Mouse (Mus musculus) midbrain, postnatal 0 days (tissue): ENCODE results near the gene Phactr2. TPM values are rescaled to one million over a fixed set of nuclear protein-coding genes. Genes with fewer than 3 reads are reported as not detected.

Source experiments
- ATAC-seq: fragments of 200-750 bp; cut with Nextera tagmentation; 2 replicates; pipeline ENCODE4 v1.8.0; 2017; ENCODE audit warnings: moderate number of reproducible peaks, mild to moderate bottlenecking, moderate TSS enrichment, moderate library complexity; ENCODE audit not compliant: low FRiP score
- DNase-seq: peaks from one replicate; pipeline ENCODE4 v3.0.0-alpha.2; 2015; ENCODE audit warnings: low spot score
- H3K27ac ChIP-seq: fragments of 300-500 bp; sonication (generic); 2 replicates; pipeline ENCODE4 v1.5.1; 2014; ENCODE audit warnings: low read depth, mild to moderate bottlenecking, low read length, mixed read lengths
- H3K27me3 ChIP-seq: fragments of 300-500 bp; sonication (generic); 2 replicates; pipeline ENCODE4 v1.6.1; 2014; ENCODE audit warnings: low read length, control low read depth, mixed read lengths; ENCODE audit not compliant: insufficient read depth
- H3K36me3 ChIP-seq: fragments of 300-500 bp; sonication (generic); 2 replicates; pipeline ENCODE4 v1.6.1; 2014; ENCODE audit warnings: low read length, control low read depth, mixed read lengths; ENCODE audit not compliant: insufficient read depth
- H3K4me1 ChIP-seq: fragments of 300-500 bp; sonication (generic); 2 replicates; pipeline ENCODE4 v1.6.1; 2014; ENCODE audit warnings: mild to moderate bottlenecking, control low read depth, antibody characterized with exemption, low read length, mixed read lengths; ENCODE audit not compliant: insufficient read depth
- H3K4me2 ChIP-seq: fragments of 300-500 bp; sonication (generic); 2 replicates; pipeline ENCODE4 v1.6.1; 2014; ENCODE audit warnings: low read depth, mild to moderate bottlenecking, low read length, mixed read lengths; ENCODE audit not compliant: poor library complexity, severe bottlenecking
- H3K4me3 ChIP-seq: fragments of 300-500 bp; sonication (generic); 2 replicates; pipeline ENCODE4 v1.5.1; 2014; ENCODE audit warnings: low read depth, mild to moderate bottlenecking, low read length, moderate library complexity
- H3K9ac ChIP-seq: fragments of 300-500 bp; sonication (generic); replicated peaks from 2 replicates; pipeline ENCODE4 v1.6.1; 2014; ENCODE audit warnings: mild to moderate bottlenecking, low read length, moderate library complexity, mixed read lengths; ENCODE audit not compliant: poor library complexity, severe bottlenecking
- H3K9me3 ChIP-seq: fragments of 300-500 bp; sonication (generic); 2 replicates; pipeline ENCODE4 v1.6.1; 2016; ENCODE audit warnings: low read length, control low read depth
- CTCF ChIP-seq: IDR thresholded peaks from 2 replicates; pipeline ENCODE4 v1.5.1; 2016; ENCODE audit warnings: antibody characterized with exemption, mild to moderate bottlenecking
- WGBS: fragments of 180-500 bp; shearing (Covaris S2); extraction: QIAGEN DNeasy Blood & Tissue Kit; methylation state at CpG from one replicate; pipeline ENCODE4 v1.1.7; 2014; 5-methylcytosine and 5-hydroxymethylcytosine counted together
- polyA plus RNA-seq: library from polyadenylated mRNA; unstranded; fragments of >200 nt; fragmentation: Nextera tagmentation; extraction: Ambion mirVana; gene quantifications from 2 replicates; pipeline ENCODE4 v1.2.1, GENCODE M21; 2015
- total RNA-seq: library from RNA; depleted of rRNA; stranded (reverse); fragments of >200 nt; gene quantifications from 2 replicates; pipeline ENCODE4 v1.2.3, GENCODE M21; 2014

The Phactr2 gene
- total and polyA plus RNA-seq, 2 experiments from 2014 or later: 8.4 to 9.0 TPM

DNA sequence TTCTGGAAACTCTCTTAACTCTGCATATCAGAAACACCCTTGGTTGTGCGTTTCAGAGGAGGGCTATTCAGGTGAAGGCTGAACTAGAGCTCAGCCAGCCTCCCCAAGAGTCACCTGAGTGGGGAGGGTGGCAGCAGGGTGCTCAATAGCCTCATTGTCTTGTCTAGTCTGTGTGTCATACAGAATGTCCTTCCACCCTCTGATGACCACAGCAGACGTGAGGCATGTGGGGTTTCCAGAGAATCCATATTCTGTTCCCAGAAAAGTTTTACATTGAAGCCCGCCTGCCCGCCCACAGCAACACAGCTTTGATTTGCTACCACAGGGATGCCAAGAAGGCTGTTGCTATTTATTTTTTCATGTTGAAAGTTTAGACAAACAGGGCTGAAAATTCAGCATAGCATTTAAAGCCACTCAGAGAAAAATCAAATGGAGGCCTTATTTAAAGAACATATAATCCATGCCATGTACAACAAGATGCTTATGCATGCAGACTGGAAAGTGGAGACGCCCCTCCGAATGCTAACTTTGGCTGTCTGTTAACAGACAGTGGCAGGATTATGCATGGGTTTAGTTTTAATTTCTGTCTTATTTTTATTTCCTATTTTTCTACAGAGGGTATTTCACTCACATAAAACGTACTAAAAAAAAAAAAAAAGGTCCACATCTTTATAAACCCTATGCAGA, 248.7 kb downstream of the Phactr2 start:
- DNase-seq (no peak), ATAC-seq (no peak)
- WGBS: 86% methylated on average over 7 of the region's 7 CpGs
- Histone ChIP-seq H3K4me1 (no peaks in the 10 kb centered on the region), H3K27ac (no peak overlapping the region), H3K9me3 (no peaks in the 10 kb centered on the region), H3K4me3 (no peak overlapping the region), H3K36me3 (no peaks in the 10 kb centered on the region), H3K27me3 (no peaks in the 10 kb centered on the region), H3K9ac (no peak overlapping the region), H3K4me2 (no peak overlapping the region)
- no peak for TF ChIP-seq CTCF

GRCm38 (mm10) chr10:13222135-13222534, 252.1 kb downstream of the Phactr2 start:
- Histone ChIP-seq H3K9me3 (no peaks in the 10 kb centered on the region), H3K27me3 (no peaks in the 10 kb centered on the region), H3K4me2 (no peak overlapping the region), H3K4me1 (no peaks in the 10 kb centered on the region), H3K36me3 (no peaks in the 10 kb centered on the region), H3K9ac (no peak overlapping the region), H3K4me3 (no peak overlapping the region), H3K27ac (no peak overlapping the region)
- ATAC-seq: no peak
- no peak for DNase-seq
- 89% methylated on average over 3 of the region's 3 CpGs for WGBS
- TF ChIP-seq CTCF: no peak

GRCm38 (mm10) chr10:13220061-13220460, 254.2 kb downstream of the Phactr2 start:
- WGBS: 68% methylated on average over 1 of the region's 1 CpGs
- no peak for TF ChIP-seq CTCF
- ATAC-seq (no peak), DNase-seq (no peak)
- Histone ChIP-seq H3K36me3 (no peaks in the 10 kb centered on the region), H3K4me3 (no peak overlapping the region), H3K9ac (no peak overlapping the region), H3K27ac (no peak overlapping the region), H3K9me3 (no peaks in the 10 kb centered on the region), H3K4me1 (no peaks in the 10 kb centered on the region), H3K4me2 (no peak overlapping the region), H3K27me3 (no peaks in the 10 kb centered on the region)

GRCm38 (mm10) chr10:13213956-13214355, 260.3 kb downstream of the Phactr2 start:
- no peaks in the 10 kb centered on the region for H3K9me3 ChIP-seq
- ATAC-seq (no peak), DNase-seq (no peak)
- no peaks in the 10 kb centered on the region for H3K27me3 ChIP-seq
- H3K4me2 ChIP-seq: no peak overlapping the region
- H3K9ac ChIP-seq: no peak overlapping the region
- WGBS: 86% methylated on average over 12 of the region's 12 CpGs
- no peaks in the 10 kb centered on the region for H3K36me3 ChIP-seq
- H3K4me1 ChIP-seq: no peaks in the 10 kb centered on the region
- H3K4me3 ChIP-seq: no peak overlapping the region
- no peak overlapping the region for H3K27ac ChIP-seq
- no peak for TF ChIP-seq CTCF

- no peaks in the 10 kb centered on the region for H3K9me3 ChIP-seq
- DNase-seq: no peak
- H3K4me3 ChIP-seq: no peak overlapping the region
- ATAC-seq: no peak
- no peak overlapping the region for H3K4me2 ChIP-seq
- no peak overlapping the region for H3K27ac ChIP-seq
- H3K27me3 ChIP-seq: no peaks in the 10 kb centered on the region
- WGBS: 87% methylated on average over 6 of the region's 6 CpGs
- no peak overlapping the region for H3K9ac ChIP-seq
- no peaks in the 10 kb centered on the region for H3K4me1 ChIP-seq
- TF ChIP-seq CTCF: no peak
- no peaks in the 10 kb centered on the region for H3K36me3 ChIP-seq
Observed at GRCm38 (mm10) chr10:13212829-13213228, 261.4 kb downstream of the Phactr2 start.

DNA sequence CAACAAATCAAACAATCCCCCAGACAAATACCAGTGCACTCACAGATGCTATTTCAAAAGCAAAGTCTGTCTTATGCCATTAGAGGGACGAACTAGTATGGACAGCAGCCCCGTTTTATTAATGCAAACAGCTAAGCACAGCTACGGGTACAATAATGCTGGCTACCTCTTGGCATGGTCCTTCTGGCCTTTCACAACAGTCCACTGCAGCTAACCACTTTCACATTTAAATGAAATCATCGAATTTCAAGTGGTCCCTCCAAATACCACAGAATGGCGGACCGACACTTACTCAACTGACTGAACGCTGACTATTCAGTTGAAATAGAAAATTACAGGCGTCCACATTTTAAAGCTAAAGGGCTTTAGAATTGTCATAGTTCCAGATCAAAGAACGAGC, 261.9 kb downstream of the Phactr2 start:
- 73% methylated on average over 9 of the region's 9 CpGs for WGBS
- no peak overlapping the region for H3K9ac ChIP-seq
- no peak for DNase-seq

More for the DNA sequence above, 261.9 kb downstream of the Phactr2 start:
- no peaks in the 10 kb centered on the region for H3K9me3 ChIP-seq
- no peak overlapping the region for H3K4me2 ChIP-seq
- no peak for ATAC-seq
- H3K36me3 ChIP-seq: no peaks in the 10 kb centered on the region
- no peaks in the 10 kb centered on the region for H3K27me3 ChIP-seq
- no peak overlapping the region for H3K4me3 ChIP-seq
- TF ChIP-seq CTCF: no peak
- no peak overlapping the region for H3K27ac ChIP-seq
- H3K4me1 ChIP-seq: no peaks in the 10 kb centered on the region
